In the genomic region with DNA sequence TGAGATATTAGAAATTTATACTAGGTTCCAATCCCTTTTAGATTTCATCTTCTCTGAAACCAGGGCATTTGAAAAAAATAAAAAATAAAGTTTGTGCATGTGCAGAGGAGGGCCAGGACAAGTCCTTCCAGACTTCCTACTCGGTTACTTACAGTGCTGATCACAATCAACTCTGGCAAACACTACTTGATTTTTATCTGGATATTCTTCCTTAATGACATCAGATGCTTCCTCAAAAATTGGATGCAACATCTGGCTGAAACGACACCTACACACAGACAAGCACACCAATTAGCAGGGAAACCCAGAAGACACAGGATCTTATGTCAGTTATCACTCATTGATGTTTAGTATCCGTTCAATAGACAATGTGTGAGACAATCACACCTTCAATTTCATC, we compare ENCODE assay signal across 12 mouse cellular contexts.
"Had no signal": no experiment of that assay in that cellular context is flagged by ENCODE, and none has a peak within 500 bp of the region (broad histone marks: within the 10 kb centered on the region; RNA-seq: fewer than 3 reads in every experiment).

No protein-coding gene starts in this region.

- DNase-seq: retina, postnatal 1 day; right cerebral cortex, adult 18-20 months; right cerebral cortex, postnatal 14 days; right cerebral cortex, postnatal 25 days; right cerebral cortex, postnatal 4 days; spleen, adult 18-20 months; thymus, adult 18-20 months; thymus, adult 2 months; thymus, postnatal 14 days; thymus, postnatal 25 days; thymus, postnatal 36 days; thymus, postnatal 4 days had no signal
